Mouse (Mus musculus) right cerebral cortex, postnatal 4 days (tissue): ENCODE results near the gene Fancc.
"Not testable (repeated sequence)": the region's sequence is repeated elsewhere in the genome, so short reads cannot be mapped to it uniquely, and the experiment has no call there.

Experiments
- DNase-seq: peaks from one replicate; pipeline ENCODE4 v3.0.0-alpha.2; 2022

Fancc gene

DNA sequence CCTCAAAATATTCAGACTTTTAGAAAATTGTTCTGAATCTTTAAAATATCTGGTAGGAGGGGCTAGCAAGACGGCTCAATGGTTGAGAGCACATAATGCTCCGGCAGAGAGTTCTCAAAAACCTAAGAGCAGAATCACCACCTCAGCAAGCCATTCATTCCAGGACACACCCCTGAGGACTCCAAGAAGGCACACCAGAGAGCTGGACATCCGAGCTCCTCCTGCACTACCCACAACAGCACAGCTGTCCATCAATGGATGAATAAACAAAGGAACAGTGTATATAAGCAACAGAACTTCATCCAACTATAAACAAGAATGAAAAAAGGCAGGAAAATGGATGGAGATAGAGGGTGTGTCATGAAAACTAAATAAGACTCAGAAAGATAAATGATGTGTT is 80.3 kb downstream of the Fancc start:
- DNase-seq: no peak

GRCm38 (mm10) chr13:63412662-63413061 is 84.4 kb downstream of the Fancc start:
- no peak for DNase-seq

- DNase-seq: no peak
These were observed 85.6 kb downstream of the Fancc start for GRCm38 (mm10) chr13:63411310-63412022.

DNA sequence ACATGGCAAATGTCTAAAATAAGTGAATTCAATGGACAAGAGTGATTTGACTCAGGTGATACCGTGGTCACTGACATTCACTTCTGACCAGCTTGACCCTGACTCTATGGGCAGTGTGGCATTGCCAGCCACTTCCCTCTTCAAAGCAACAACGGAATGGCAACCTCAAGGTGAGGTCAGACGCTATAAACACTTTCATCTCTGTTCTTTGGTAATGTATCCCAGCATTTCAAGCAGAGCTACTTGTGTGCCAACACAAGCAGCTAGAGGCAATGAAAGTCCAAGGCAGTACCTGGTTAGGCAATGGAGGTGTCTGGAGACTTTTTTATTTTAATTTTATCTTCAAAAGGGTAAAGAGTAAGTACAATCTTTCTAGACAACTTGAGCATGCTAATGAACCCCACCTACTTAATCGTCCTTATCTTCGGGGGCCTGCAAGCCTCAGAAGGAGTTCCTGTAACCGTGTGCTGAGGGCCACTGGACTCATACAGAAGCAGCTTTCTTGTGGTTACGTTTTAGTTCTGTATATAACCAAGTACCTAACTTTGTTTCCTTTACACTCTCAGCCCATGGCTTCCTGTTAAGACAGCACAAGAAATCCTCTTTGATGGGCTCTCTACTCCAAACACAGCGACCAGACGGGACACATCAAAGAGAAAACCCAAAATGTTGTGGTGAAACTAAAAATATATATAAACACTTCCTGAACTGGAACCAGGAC is 86.3 kb downstream of the Fancc start:
- no peak for DNase-seq

GRCm38 (mm10) chr13:63405151-63405550 is 91.9 kb downstream of the Fancc start:
- peak; percentile 9 for DNase-seq

GRCm38 (mm10) chr13:63404657-63405056 is 92.4 kb downstream of the Fancc start:
- DNase-seq: no peak

GRCm38 (mm10) chr13:63402823-63403222 is 94.3 kb downstream of the Fancc start:
- DNase-seq: no peak

GRCm38 (mm10) chr13:63400069-63400468 is 97.0 kb downstream of the Fancc start:
- no peak for DNase-seq

DNA sequence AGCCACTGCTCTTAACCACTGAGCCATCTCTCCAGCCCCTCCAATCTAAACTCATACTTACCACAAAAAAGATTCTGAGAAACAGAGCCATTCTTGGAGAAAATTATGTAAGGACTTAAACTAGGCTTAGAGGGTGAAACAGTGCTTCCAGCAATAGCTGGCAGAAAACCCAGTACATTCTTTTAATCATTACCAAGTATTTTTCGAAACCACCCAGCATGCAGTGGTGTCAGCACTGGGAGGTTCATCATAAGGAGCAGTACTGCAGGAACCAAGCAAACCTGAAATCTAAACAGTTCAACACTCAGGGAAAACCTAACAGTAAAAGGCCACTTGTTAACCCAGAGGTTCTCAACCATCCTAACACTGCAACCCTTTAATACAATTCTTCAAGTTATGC is 99.7 kb downstream of the Fancc start:
- DNase-seq: no peak

GRCm38 (mm10) chr13:63394304-63395063 is 102.6 kb downstream of the Fancc start:
- DNase-seq: no peak

DNA sequence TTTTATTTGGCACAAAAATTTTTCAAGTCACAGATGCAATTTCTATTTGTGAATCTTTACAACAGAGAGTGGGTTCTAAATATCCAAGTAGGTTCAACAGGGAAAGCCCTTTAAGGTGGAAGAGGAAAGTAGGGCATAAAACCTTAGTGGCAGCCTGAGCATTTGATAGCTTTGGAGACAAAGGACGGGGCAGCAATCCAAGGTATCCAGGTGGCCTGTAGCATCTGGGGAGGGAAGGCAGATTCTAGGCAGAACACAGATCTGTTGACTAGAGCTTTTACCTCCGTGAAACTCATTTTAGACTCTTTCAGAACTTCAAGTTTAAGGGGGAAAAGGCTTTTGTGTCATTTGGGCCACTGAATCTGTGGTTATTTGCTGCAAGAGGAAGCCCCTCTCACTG is 111.8 kb downstream of the Fancc start:
- DNase-seq: no peak

GRCm38 (mm10) chr13:63384775-63385174 is 112.3 kb downstream of the Fancc start:
- DNase-seq: no peak

GRCm38 (mm10) chr13:63382206-63382605 is 114.9 kb downstream of the Fancc start:
- DNase-seq: no peak

DNA sequence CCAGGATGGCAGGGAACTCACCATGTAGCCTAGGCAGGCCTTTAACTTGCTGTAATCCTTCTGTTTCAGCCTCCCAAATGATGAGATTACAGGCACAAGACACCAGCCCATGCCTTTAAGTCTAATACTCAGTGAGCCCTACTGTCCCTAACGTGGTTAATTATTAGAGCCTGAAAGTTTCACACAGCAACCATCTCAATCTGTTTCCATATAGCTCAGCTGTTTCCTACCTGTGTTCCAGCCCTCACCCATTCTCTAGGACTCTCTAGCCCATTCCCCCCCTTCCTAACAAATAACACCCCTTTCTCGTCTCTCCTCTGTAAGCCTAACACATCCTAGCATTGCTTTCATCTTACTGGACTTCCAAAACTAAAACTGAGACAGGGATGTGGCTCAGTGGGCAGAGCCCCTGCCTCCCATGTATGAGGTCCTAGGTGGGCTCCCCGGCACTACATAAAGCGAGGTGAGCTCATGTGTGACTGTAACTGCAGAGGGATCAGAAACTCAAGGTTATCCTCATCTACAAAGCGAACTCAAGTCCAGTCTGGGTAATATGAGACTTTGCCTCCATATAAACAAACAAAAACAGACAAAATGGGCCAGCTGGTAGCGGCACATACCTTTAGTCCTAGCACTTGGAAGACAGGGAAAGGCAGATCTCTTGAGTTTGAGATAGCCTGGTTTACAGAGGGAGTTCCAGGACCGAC is 123.5 kb downstream of the Fancc start:
- DNase-seq: no peak

GRCm38 (mm10) chr13:63361755-63362154 is 135.3 kb downstream of the Fancc start:
- DNase-seq: no peak

DNA sequence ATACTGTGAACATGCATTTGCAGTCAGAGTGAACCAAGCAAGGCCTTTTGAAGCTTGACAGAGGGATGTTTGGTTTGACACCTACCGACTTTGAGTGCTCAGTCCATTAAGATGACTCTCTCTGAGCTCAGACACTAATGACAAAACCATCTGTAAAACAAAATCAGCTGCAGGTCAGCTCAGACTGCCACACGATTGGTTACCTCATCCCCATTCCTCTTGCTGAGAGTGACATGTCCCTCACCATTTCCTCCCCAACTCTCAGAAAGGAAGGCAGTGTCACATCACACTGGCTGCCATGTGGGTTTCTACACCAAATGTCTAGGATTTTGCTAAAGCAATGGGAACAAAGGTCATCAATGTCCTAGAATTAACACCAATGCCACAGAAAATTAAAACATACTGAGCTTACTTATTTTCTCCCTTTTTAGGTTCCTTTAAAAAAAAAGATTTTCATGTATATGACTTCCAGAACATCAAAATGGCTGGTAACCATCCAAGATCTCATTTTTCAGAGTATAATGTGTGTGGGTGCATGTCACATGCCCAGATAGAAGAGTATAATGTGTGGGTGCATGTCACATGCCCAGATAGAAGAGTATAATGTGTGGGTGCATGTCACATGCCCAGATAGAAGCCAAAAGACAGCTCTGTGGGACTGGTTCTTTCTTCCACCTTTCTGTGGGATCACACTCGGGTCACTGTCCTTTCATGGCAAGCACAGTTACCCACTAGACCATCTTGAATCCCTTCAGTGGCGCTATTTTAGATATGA is 136.8 kb downstream of the Fancc start:
- DNase-seq: no peak

- DNase-seq: no peak
These were observed 137.7 kb downstream of the Fancc start for GRCm38 (mm10) chr13:63359393-63359792.

GRCm38 (mm10) chr13:63356558-63356957 is 140.5 kb downstream of the Fancc start:
- DNase-seq: peak; percentile 63

DNA sequence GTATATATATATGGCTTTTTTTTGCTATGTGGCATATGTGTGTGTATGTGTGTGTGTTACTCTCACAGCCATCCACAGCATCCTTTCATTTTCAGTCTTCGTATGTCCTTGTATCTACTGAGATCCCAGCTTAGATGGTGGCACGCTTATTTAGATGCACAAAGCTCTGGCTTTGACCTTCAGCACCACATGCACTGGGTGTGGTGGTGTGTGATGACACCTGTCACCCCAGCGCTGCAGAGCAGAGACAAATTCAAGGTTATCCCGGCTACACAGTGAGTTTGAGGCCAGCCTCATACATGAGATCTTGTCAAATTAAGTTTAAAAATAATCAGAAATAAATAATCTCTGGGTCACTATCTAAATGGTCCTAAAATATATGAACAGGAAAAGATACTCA is 141.0 kb downstream of the Fancc start:
- DNase-seq: no peak

- DNase-seq: not testable (repeated sequence)
These were observed 143.8 kb downstream of the Fancc start for GRCm38 (mm10) chr13:63353312-63353711.

DNA sequence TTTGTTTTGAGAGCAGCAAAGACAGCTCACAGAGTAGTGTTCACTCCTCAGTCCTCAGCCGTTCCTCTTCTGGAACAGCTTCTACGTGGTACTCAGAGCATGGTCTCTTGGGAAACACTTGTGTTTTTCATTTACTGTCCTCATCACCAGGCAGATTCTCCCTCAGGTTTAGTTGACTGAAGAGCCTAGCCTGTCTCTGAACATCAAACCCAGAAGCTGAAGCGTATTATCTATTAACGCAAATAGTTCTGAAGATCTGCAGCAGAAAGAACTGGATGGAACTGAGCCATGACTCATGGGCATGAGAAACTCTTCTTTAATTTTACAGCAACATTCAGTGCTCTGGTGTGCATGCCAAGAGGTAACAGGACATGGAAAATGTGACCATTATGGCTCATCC is 147.0 kb downstream of the Fancc start:
- DNase-seq: no peak

DNA sequence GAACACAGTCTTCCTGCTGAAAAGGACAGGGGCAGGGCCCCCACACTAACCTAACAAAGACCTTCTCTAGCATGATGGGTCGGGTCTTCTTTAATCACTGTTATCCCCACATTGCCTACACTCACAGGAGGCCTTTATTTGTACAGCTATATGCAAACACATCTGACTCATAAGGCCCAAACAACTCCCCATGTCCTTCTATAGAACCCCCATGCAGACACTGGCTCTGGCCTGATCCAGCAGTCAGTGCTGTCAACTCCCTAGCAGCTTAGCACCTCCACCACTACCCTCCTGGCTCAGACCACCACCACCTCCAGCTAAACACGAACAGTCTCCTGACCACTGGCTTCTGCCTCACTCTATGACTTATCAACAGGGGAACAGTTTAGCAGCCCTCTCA is 149.4 kb downstream of the Fancc start:
- no peak for DNase-seq
